Mouse (Mus musculus): ENCODE measurements around the gene Clec16a.

GRCm38 (mm10) chr16:10763540-10764264, 218.6 kb downstream of the Clec16a start:
- TF ChIP-seq CTCF (IDR thresholded peaks at IDR 0.05; ENCODE audit: borderline replicate concordance, control insufficient read depth, extremely low read depth, insufficient read depth, low read length, poor library complexity) (no peak), POLR2A (IDR thresholded peaks at IDR 0.05; ENCODE audit: control insufficient read depth, extremely low read depth, insufficient read depth, low read length, poor library complexity) (no peak)
